In the genomic region with DNA sequence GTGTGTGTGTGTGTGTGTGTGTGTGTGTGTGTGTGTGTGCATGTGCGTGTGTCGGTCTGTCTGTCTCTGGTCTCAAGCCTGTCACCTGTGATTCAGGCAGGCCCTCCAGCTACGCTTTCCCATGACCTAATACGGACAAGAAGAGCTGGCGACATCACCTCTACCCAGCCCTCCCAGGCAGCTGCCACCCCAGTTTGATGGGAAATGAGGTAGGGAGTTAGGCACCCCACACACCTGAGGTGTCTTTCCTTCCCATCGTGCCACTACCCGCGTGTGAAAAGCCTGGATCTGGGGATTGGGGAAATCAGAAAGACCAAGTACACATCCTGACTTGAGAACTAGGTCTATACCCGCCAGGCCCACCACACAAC, we compare ENCODE assay signal across 27 mouse cellular contexts. TPM values are rescaled to one million over a fixed set of nuclear protein-coding genes. Genes with fewer than 3 reads are reported as not detected.
DNase-seq lines count a peak whose midpoint lies in the region; ATAC-seq and TF ChIP-seq lines count a peak whose summit lies in the region.
"Had no signal": no experiment of that assay in that cellular context is flagged by ENCODE, and none has a peak within 500 bp of the region (broad histone marks: within the 10 kb centered on the region; RNA-seq: fewer than 3 reads in every experiment).

No protein-coding gene starts in this region.

- no peak for TF ChIP-seq CTCF in kidney, adult 2 months (conservative IDR thresholded peaks at IDR 0.05; ENCODE audit: insufficient read depth, insufficient read length, low read depth, low read length)

- peaks cover 16% of the 10 kb centered on the region; the same call in 1 of the 2 replicates for H3K4me1 ChIP-seq in embryonic facial prominence, embryonic 13.5 days
- peaks cover 18% of the 10 kb centered on the region for H3K4me1 ChIP-seq in embryonic facial prominence, embryonic 10.5 days
- H3K4me1 ChIP-seq in limb, embryonic 15.5 days, result peaks cover 24% of the 10 kb centered on the region
- H3K4me1 ChIP-seq in limb, embryonic 10.5 days, result peaks cover 21% of the 10 kb centered on the region
- no peaks in the 10 kb centered on the region for H3K4me1 ChIP-seq in stomach, embryonic 14.5 days (ENCODE audit: control insufficient read depth, insufficient read depth, low read length)
- no peaks in the 10 kb centered on the region for H3K4me1 ChIP-seq in kidney, adult 2 months (ENCODE audit: control insufficient read depth, insufficient read depth, low read length)
- H3K4me1 ChIP-seq: embryonic facial prominence, embryonic 12.5 days; hindbrain, embryonic 12.5 days had no signal

- no peak for DNase-seq in embryonic facial prominence, embryonic 10.5 days (ENCODE audit: low spot score)
- DNase-seq in limb, embryonic 10.5 days (ENCODE audit: low spot score), result no peak
- no peak for DNase-seq in urinary bladder, adult 2 months (ENCODE audit: low spot score)
- no peak for DNase-seq in kidney, adult 2 months
- DNase-seq: adrenal gland, postnatal 14 days; B cell, adult 2 months; cerebellum, adult 11-12 months; cerebellum, adult 9-11 months; embryo, embryonic 11 days; gastrocnemius, postnatal 10 days; heart, postnatal 10 days; heart, postnatal 4 days had no signal

- TF ChIP-seq POLR2A in kidney, adult 2 months (IDR thresholded peaks at IDR 0.05; ENCODE audit: low read depth, low read length), result no peak

- no peak overlapping the region for H3K9ac ChIP-seq in embryonic facial prominence, embryonic 13.5 days
- H3K9ac ChIP-seq in limb, embryonic 15.5 days, result no peak overlapping the region
- H3K9ac ChIP-seq in stomach, embryonic 14.5 days (replicated peaks; ENCODE audit: low read depth, low read length), result no peak overlapping the region
- H3K9ac ChIP-seq: embryonic facial prominence, embryonic 12.5 days; hindbrain, embryonic 12.5 days had no signal

- H3K27me3 ChIP-seq in embryonic facial prominence, embryonic 13.5 days, result no peaks in the 10 kb centered on the region; the same call in 1 of the 2 replicates
- H3K27me3 ChIP-seq in embryonic facial prominence, embryonic 10.5 days (replicated peaks; ENCODE audit: low read depth, poor library complexity, severe bottlenecking), result 0 out of 2 replicates have a peak, but pooled peaks cover 4% of the 10 kb centered on the region
- H3K27me3 ChIP-seq in limb, embryonic 15.5 days, result no peaks in the 10 kb centered on the region
- peaks cover 10% of the 10 kb centered on the region for H3K27me3 ChIP-seq in limb, embryonic 10.5 days (ENCODE audit: low read depth, poor library complexity, severe bottlenecking)
- no peaks in the 10 kb centered on the region for H3K27me3 ChIP-seq in stomach, embryonic 14.5 days (ENCODE audit: control insufficient read depth, insufficient read depth, low read length)
- no peaks in the 10 kb centered on the region for H3K27me3 ChIP-seq in kidney, adult 2 months (replicated peaks; ENCODE audit: control insufficient read depth, insufficient read depth, low read length)
- H3K27me3 ChIP-seq: embryonic facial prominence, embryonic 12.5 days; hindbrain, embryonic 12.5 days; Patski had no signal

- no peak overlapping the region for H3K4me3 ChIP-seq in embryonic facial prominence, embryonic 13.5 days
- no peak overlapping the region for H3K4me3 ChIP-seq in embryonic facial prominence, embryonic 10.5 days
- H3K4me3 ChIP-seq in limb, embryonic 15.5 days, result no peak overlapping the region
- no peak overlapping the region for H3K4me3 ChIP-seq in limb, embryonic 10.5 days
- H3K4me3 ChIP-seq in stomach, embryonic 14.5 days (ENCODE audit: low read depth, low read length), result no peak overlapping the region
- H3K4me3 ChIP-seq in kidney, adult 2 months (ENCODE audit: insufficient read depth, low read depth, low read length), result no peak overlapping the region
- H3K4me3 ChIP-seq: embryonic facial prominence, embryonic 12.5 days; erythroblast, embryonic 14.5 days; forebrain, embryonic 10.5 days; hindbrain, embryonic 12.5 days had no signal

- no peak overlapping the region for H3K4me2 ChIP-seq in embryonic facial prominence, embryonic 13.5 days
- H3K4me2 ChIP-seq in limb, embryonic 15.5 days, result no peak overlapping the region
- H3K4me2 ChIP-seq in stomach, embryonic 14.5 days (replicated peaks; ENCODE audit: low read depth, low read length), result no peak overlapping the region
- H3K4me2 ChIP-seq: embryonic facial prominence, embryonic 12.5 days; hindbrain, embryonic 12.5 days had no signal

- ATAC-seq in embryonic facial prominence, embryonic 13.5 days (ENCODE audit: insufficient number of reproducible peaks, insufficient read depth, low FRiP score, low TSS enrichment, low read depth), result no peak
- ATAC-seq in limb, embryonic 15.5 days (ENCODE audit: insufficient number of reproducible peaks, low FRiP score, low TSS enrichment, low read depth), result no peak
- ATAC-seq in stomach, embryonic 14.5 days (ENCODE audit: insufficient number of reproducible peaks, insufficient read depth, low FRiP score, low read depth), result no peak
- ATAC-seq: activated CD4-positive, CD25-positive, alpha-beta regulatory T cell, adult 4 months; CD4-positive, CD25-positive, alpha-beta regulatory T cell, adult 4 months; forebrain, embryonic 16.5 days; hindbrain, embryonic 16.5 days; inflammation-experienced regulatory T-cells, adult 6 months had no signal

- H3K9me3 ChIP-seq in embryonic facial prominence, embryonic 13.5 days, result no peaks in the 10 kb centered on the region
- no peaks in the 10 kb centered on the region for H3K9me3 ChIP-seq in embryonic facial prominence, embryonic 10.5 days
- no peaks in the 10 kb centered on the region for H3K9me3 ChIP-seq in limb, embryonic 15.5 days
- no peaks in the 10 kb centered on the region for H3K9me3 ChIP-seq in limb, embryonic 10.5 days (replicated peaks)
- H3K9me3 ChIP-seq in stomach, embryonic 14.5 days (ENCODE audit: control insufficient read depth, low read depth, low read length), result no peaks in the 10 kb centered on the region
- H3K9me3 ChIP-seq: embryonic facial prominence, embryonic 12.5 days; forebrain, embryonic 10.5 days; hindbrain, embryonic 12.5 days had no signal

- peak overlapping the region; percentile 74 for H3K27ac ChIP-seq in embryonic facial prominence, embryonic 13.5 days
- no peak overlapping the region for H3K27ac ChIP-seq in embryonic facial prominence, embryonic 10.5 days (replicated peaks)
- 0 out of 2 replicates have a peak overlapping the region, but pooled peaks have one; percentile 44 for H3K27ac ChIP-seq in limb, embryonic 15.5 days
- no peak overlapping the region for H3K27ac ChIP-seq in limb, embryonic 10.5 days
- H3K27ac ChIP-seq in stomach, embryonic 14.5 days (ENCODE audit: low read length), result peak overlapping the region; percentile 48; the same call in 1 of the 2 replicates
- no peak overlapping the region for H3K27ac ChIP-seq in kidney, adult 2 months (ENCODE audit: insufficient read depth, low read depth, low read length)
- H3K27ac ChIP-seq: embryonic facial prominence, embryonic 12.5 days; hindbrain, embryonic 12.5 days had no signal

- H3K36me3 ChIP-seq in embryonic facial prominence, embryonic 13.5 days, result no peaks in the 10 kb centered on the region
- H3K36me3 ChIP-seq in embryonic facial prominence, embryonic 10.5 days (replicated peaks), result no peaks in the 10 kb centered on the region
- no peaks in the 10 kb centered on the region for H3K36me3 ChIP-seq in limb, embryonic 15.5 days
- H3K36me3 ChIP-seq in limb, embryonic 10.5 days, result no peaks in the 10 kb centered on the region
- no peaks in the 10 kb centered on the region for H3K36me3 ChIP-seq in stomach, embryonic 14.5 days (ENCODE audit: control insufficient read depth, insufficient read depth, low read length)
- no peaks in the 10 kb centered on the region for H3K36me3 ChIP-seq in kidney, adult 2 months (ENCODE audit: control insufficient read depth, insufficient read depth, low read length)
- H3K36me3 ChIP-seq: embryonic facial prominence, embryonic 12.5 days; forebrain, embryonic 10.5 days; hindbrain, embryonic 12.5 days had no signal

- WGBS in embryonic facial prominence, embryonic 13.5 days, result 72% methylated on average over 9 of the region's 9 CpGs
- 79% methylated on average over 9 of the region's 9 CpGs for WGBS in embryonic facial prominence, embryonic 10.5 days
- WGBS in limb, embryonic 15.5 days, result 79% methylated on average over 9 of the region's 9 CpGs
- WGBS in limb, embryonic 10.5 days, result 78% methylated on average over 9 of the region's 9 CpGs
- 79% methylated on average over 9 of the region's 9 CpGs for WGBS in stomach, embryonic 14.5 days
- 86% methylated on average over 9 of the region's 9 CpGs for WGBS in kidney, adult 2 months

RNA-seq across cellular contexts. Expression of gene Krt17, which starts 0.4 kb away (rescaled TPM):
- 161 and 186 TPM in 2 replicates for polyA plus RNA-seq in embryonic facial prominence, embryonic 13.5 days (2015; fragmentation: Nextera tagmentation; extraction: Ambion mirVana)
- 0.28 and 0.67 TPM in 2 replicates for polyA plus RNA-seq in embryonic facial prominence, embryonic 10.5 days (2016; fragmentation: Nextera tagmentation; extraction: Ambion mirVana)
- polyA plus RNA-seq in limb, embryonic 15.5 days (2015; fragmentation: Nextera tagmentation; extraction: Ambion mirVana), result 264 and 267 TPM in 2 replicates
- 1.3 and 7.6 TPM in 2 replicates for polyA plus RNA-seq in limb, embryonic 10.5 days (2016; fragmentation: Nextera tagmentation; extraction: Ambion mirVana)
- polyA plus RNA-seq in stomach, embryonic 14.5 days (2014; fragmentation: Nextera tagmentation; extraction: Ambion mirVana), result 26.7 and 30.7 TPM in 2 replicates
- polyA plus RNA-seq in urinary bladder, adult 2 months (2012; rRNA removed), result 0.44 and 0.61 TPM in 2 replicates
- 0.08 TPM in 1 of 2 replicates, not detected in the other for polyA plus RNA-seq in kidney, adult 2 months (2012; rRNA removed)
- polyA plus RNA-seq: forebrain, embryonic 10.5 days had no signal

RNA-seq across cellular contexts. Expression of gene Krt42, which starts 8.5 kb away (rescaled TPM):
- polyA plus RNA-seq in embryonic facial prominence, embryonic 13.5 days (2015; fragmentation: Nextera tagmentation; extraction: Ambion mirVana), result 0.20 and 0.25 TPM in 2 replicates
- polyA plus RNA-seq in embryonic facial prominence, embryonic 10.5 days (2016; fragmentation: Nextera tagmentation; extraction: Ambion mirVana), result not detected in 2 replicates
- 0.15 TPM in 1 of 2 replicates, not detected in the other for polyA plus RNA-seq in limb, embryonic 15.5 days (2015; fragmentation: Nextera tagmentation; extraction: Ambion mirVana)
- 0.21 TPM in 1 of 2 replicates, not detected in the other for polyA plus RNA-seq in limb, embryonic 10.5 days (2016; fragmentation: Nextera tagmentation; extraction: Ambion mirVana)
- polyA plus RNA-seq in stomach, embryonic 14.5 days (2014; fragmentation: Nextera tagmentation; extraction: Ambion mirVana), result not detected in 2 replicates
- not detected in 2 replicates for polyA plus RNA-seq in urinary bladder, adult 2 months (2012; rRNA removed)
- not detected in 2 replicates for polyA plus RNA-seq in kidney, adult 2 months (2012; rRNA removed)
- polyA plus RNA-seq: activated CD4-positive, CD25-positive, alpha-beta regulatory T cell, adult 4 months; CD4-positive, CD25-positive, alpha-beta regulatory T cell, adult 4 months; embryonic facial prominence, embryonic 12.5 days; forebrain, embryonic 10.5 days; forebrain, embryonic 16.5 days; heart, embryonic 14.5 days; hindbrain, embryonic 12.5 days; hindbrain, embryonic 16.5 days; inflammation-experienced regulatory T-cells, adult 6 months had no signal

RNA-seq across cellular contexts. Expression of gene Krt16, which starts 12.5 kb away (rescaled TPM):
- 0.33 and 0.45 TPM in 2 replicates for polyA plus RNA-seq in embryonic facial prominence, embryonic 13.5 days (2015; fragmentation: Nextera tagmentation; extraction: Ambion mirVana)
- polyA plus RNA-seq in embryonic facial prominence, embryonic 10.5 days (2016; fragmentation: Nextera tagmentation; extraction: Ambion mirVana), result not detected in 2 replicates
- polyA plus RNA-seq in limb, embryonic 15.5 days (2015; fragmentation: Nextera tagmentation; extraction: Ambion mirVana), result 11.7 and 16.2 TPM in 2 replicates
- polyA plus RNA-seq in limb, embryonic 10.5 days (2016; fragmentation: Nextera tagmentation; extraction: Ambion mirVana), result not detected in 2 replicates
- polyA plus RNA-seq in stomach, embryonic 14.5 days (2014; fragmentation: Nextera tagmentation; extraction: Ambion mirVana), result 0.22 and 0.38 TPM in 2 replicates
- polyA plus RNA-seq in urinary bladder, adult 2 months (2012; rRNA removed), result not detected in 2 replicates
- not detected in 2 replicates for polyA plus RNA-seq in kidney, adult 2 months (2012; rRNA removed)
- polyA plus RNA-seq: activated CD4-positive, CD25-positive, alpha-beta regulatory T cell, adult 4 months; CD4-positive, CD25-positive, alpha-beta regulatory T cell, adult 4 months; embryonic facial prominence, embryonic 12.5 days; erythroblast, embryonic 14.5 days; forebrain, embryonic 10.5 days; forebrain, embryonic 16.5 days; frontal cortex, adult 2 months; heart, embryonic 14.5 days; hindbrain, embryonic 12.5 days; hindbrain, embryonic 16.5 days; inflammation-experienced regulatory T-cells, adult 6 months; Patski had no signal

RNA-seq across cellular contexts. Expression of gene Krt14, which starts 53.9 kb away (rescaled TPM):
- polyA plus RNA-seq in embryonic facial prominence, embryonic 13.5 days (2015; fragmentation: Nextera tagmentation; extraction: Ambion mirVana), result 574 and 670 TPM in 2 replicates
- 12.0 and 16.1 TPM in 2 replicates for polyA plus RNA-seq in embryonic facial prominence, embryonic 10.5 days (2016; fragmentation: Nextera tagmentation; extraction: Ambion mirVana)
- polyA plus RNA-seq in limb, embryonic 15.5 days (2015; fragmentation: Nextera tagmentation; extraction: Ambion mirVana), result 1,243 and 1,298 TPM in 2 replicates
- 8.0 and 32.0 TPM in 2 replicates for polyA plus RNA-seq in limb, embryonic 10.5 days (2016; fragmentation: Nextera tagmentation; extraction: Ambion mirVana)
- 4.8 and 5.0 TPM in 2 replicates for polyA plus RNA-seq in stomach, embryonic 14.5 days (2014; fragmentation: Nextera tagmentation; extraction: Ambion mirVana)
- polyA plus RNA-seq in urinary bladder, adult 2 months (2012; rRNA removed), result 0.91 and 1.7 TPM in 2 replicates
- 1.3 and 1.4 TPM in 2 replicates for polyA plus RNA-seq in kidney, adult 2 months (2012; rRNA removed)
- polyA plus RNA-seq: activated CD4-positive, CD25-positive, alpha-beta regulatory T cell, adult 4 months; CD4-positive, CD25-positive, alpha-beta regulatory T cell, adult 4 months; inflammation-experienced regulatory T-cells, adult 6 months; Patski had no signal

RNA-seq across cellular contexts. Expression of gene Eif1, which starts 58.5 kb away (rescaled TPM):
- polyA plus RNA-seq in embryonic facial prominence, embryonic 13.5 days (2015; fragmentation: Nextera tagmentation; extraction: Ambion mirVana), result 1,424 and 1,667 TPM in 2 replicates
- polyA plus RNA-seq in embryonic facial prominence, embryonic 10.5 days (2016; fragmentation: Nextera tagmentation; extraction: Ambion mirVana), result 1,675 and 1,681 TPM in 2 replicates
- 1,535 and 1,764 TPM in 2 replicates for polyA plus RNA-seq in limb, embryonic 15.5 days (2015; fragmentation: Nextera tagmentation; extraction: Ambion mirVana)
- 1,486 and 1,565 TPM in 2 replicates for polyA plus RNA-seq in limb, embryonic 10.5 days (2016; fragmentation: Nextera tagmentation; extraction: Ambion mirVana)
- polyA plus RNA-seq in stomach, embryonic 14.5 days (2014; fragmentation: Nextera tagmentation; extraction: Ambion mirVana), result 2,030 and 2,105 TPM in 2 replicates
- polyA plus RNA-seq in urinary bladder, adult 2 months (2012; rRNA removed), result 510 and 627 TPM in 2 replicates
- polyA plus RNA-seq in kidney, adult 2 months (2012; rRNA removed), result 116 and 173 TPM in 2 replicates

Comparison
In these comparisons a context has a peak if more than half of its experiments do, and no peak if none do; other contexts are left out.
1. H3K27ac ChIP-seq: peak in embryonic facial prominence, embryonic 13.5 days (single experiment), limb, embryonic 15.5 days (single experiment) and stomach, embryonic 14.5 days (single experiment); none in embryonic facial prominence, embryonic 10.5 days (single experiment), limb, embryonic 10.5 days (single experiment) and kidney, adult 2 months (single experiment).